Mouse (Mus musculus) regulatory T cell (primary cell): ENCODE results near the gene Ano4.
"Not testable (repeated sequence)": the region's sequence is repeated elsewhere in the genome, so short reads cannot be mapped to it uniquely, and the experiment has no call there.

Source experiments
- in situ Hi-C: fragments of 300-600 bp; cut with MboI, MseI; formaldehyde crosslinking; loops from one replicate; pipeline ENCODE4 v1.15.1; 2025; ENCODE audit warnings: high pct_unique_total_duplicates

Gene Ano4

GRCm38 (mm10) chr10:89149166-89149565 is 195.4 kb downstream of the Ano4 start:
- in situ Hi-C loops = no loop called here

- in situ Hi-C loops = no loop called here
Observed at GRCm38 (mm10) chr10:89121391-89121790, 223.2 kb downstream of the Ano4 start.

GRCm38 (mm10) chr10:89114381-89114780 is 230.2 kb downstream of the Ano4 start:
- in situ Hi-C loops = no loop called here

- in situ Hi-C loops = no loop called here
Observed at GRCm38 (mm10) chr10:89111466-89111865, 233.1 kb downstream of the Ano4 start.

GRCm38 (mm10) chr10:89110917-89111316 is 233.6 kb downstream of the Ano4 start:
- in situ Hi-C loops = no loop called here

- in situ Hi-C loops = no loop called here
Observed at GRCm38 (mm10) chr10:89103594-89103993, 241.0 kb downstream of the Ano4 start.

GRCm38 (mm10) chr10:89102025-89102424 is 242.5 kb downstream of the Ano4 start:
- in situ Hi-C loops = no loop called here

- in situ Hi-C loops = no loop called here
Observed at GRCm38 (mm10) chr10:89098183-89098582, 246.4 kb downstream of the Ano4 start.

- in situ Hi-C loops = no loop called here
Observed at GRCm38 (mm10) chr10:89092350-89093040, 252.1 kb downstream of the Ano4 start.

- in situ Hi-C loops = no loop called here
Observed at GRCm38 (mm10) chr10:89077447-89077846, 267.1 kb downstream of the Ano4 start.

- in situ Hi-C loops = no loop called here
Observed at GRCm38 (mm10) chr10:89055891-89056290, 288.7 kb downstream of the Ano4 start.

- in situ Hi-C loops = not testable (repeated sequence)
Observed at GRCm38 (mm10) chr10:89044921-89045320, 299.6 kb downstream of the Ano4 start.

GRCm38 (mm10) chr10:89044166-89044565 is 300.4 kb downstream of the Ano4 start:
- in situ Hi-C loops = no loop called here

GRCm38 (mm10) chr10:89018926-89019325 is 325.6 kb downstream of the Ano4 start:
- in situ Hi-C loops = no loop called here

GRCm38 (mm10) chr10:89008303-89008702 is 336.3 kb downstream of the Ano4 start:
- in situ Hi-C loops = no loop called here

- in situ Hi-C loops = no loop called here
Observed at GRCm38 (mm10) chr10:89004518-89004917, 340.0 kb downstream of the Ano4 start.

GRCm38 (mm10) chr10:88986925-88987324 is 357.6 kb downstream of the Ano4 start:
- in situ Hi-C loops = no loop called here

GRCm38 (mm10) chr10:88983444-88983843 is 361.1 kb downstream of the Ano4 start:
- in situ Hi-C loops = no loop called here

GRCm38 (mm10) chr10:88979451-88979850 is 365.1 kb downstream of the Ano4 start:
- in situ Hi-C loops = no loop called here

GRCm38 (mm10) chr10:88978932-88979331 is 365.6 kb downstream of the Ano4 start:
- in situ Hi-C loops = no loop called here

- in situ Hi-C loops = no loop called here
Observed at GRCm38 (mm10) chr10:88970951-88971725, 373.4 kb downstream of the Ano4 start.

- in situ Hi-C loops = no loop called here
Observed at GRCm38 (mm10) chr10:88968586-88968985, 376.0 kb downstream of the Ano4 start.

GRCm38 (mm10) chr10:88960791-88961190 is 383.8 kb downstream of the Ano4 start:
- in situ Hi-C loops = no loop called here
